Mouse (Mus musculus) stomach, postnatal 0 days (tissue): ENCODE data around the gene Cyp2a4.
"Not testable (repeated sequence)": the region's sequence is repeated elsewhere in the genome, so short reads cannot be mapped to it uniquely, and the experiment has no call there.

Source experiments
- CTCF ChIP-seq: IDR thresholded peaks from 2 replicates; pipeline ENCODE4 v1.5.1; 2016; ENCODE audit warnings: antibody characterized with exemption, low read depth, mild to moderate bottlenecking, moderate library complexity
- EP300 ChIP-seq: optimal IDR thresholded peaks from 2 replicates; pipeline ENCODE3; 2016; ENCODE audit warnings: antibody characterized with exemption

GRCm38 (mm10) chr7:26356719-26357118 lies 49.8 kb downstream of the Cyp2a4 start:
- not testable (repeated sequence) for TF ChIP-seq CTCF, EP300
